Mouse (Mus musculus): Measurements from ENCODE around the gene Atg16l2.
A peak's percentile ranks its signal among the peaks of the same experiment; 100 is the strongest.

Atg16l2 gene

DNA sequence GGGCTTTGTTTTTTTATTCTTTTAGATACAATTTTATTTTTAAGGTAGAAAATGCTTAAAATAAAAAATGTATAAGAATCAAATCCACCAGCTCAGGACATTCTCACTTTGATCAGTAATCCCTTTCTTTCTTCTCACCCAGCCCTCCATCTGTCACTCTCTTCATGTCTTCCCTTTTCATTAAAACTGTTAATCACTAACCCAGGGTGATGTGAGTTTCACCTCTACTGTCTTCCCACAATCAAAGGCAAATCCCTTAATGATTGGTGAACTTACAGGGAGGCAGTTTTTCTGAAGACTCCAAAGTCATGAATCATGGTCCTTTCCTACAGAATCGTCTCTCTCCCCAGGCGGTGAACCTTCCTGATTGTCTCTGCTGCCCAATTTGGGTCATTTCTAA is 85.3 kb downstream of the Atg16l2 start:
- DNase-seq (ENCODE audit: low read depth) = no peak

- DNase-seq (ENCODE audit: low read depth) = peak; percentile 53
Observed at GRCm38 (mm10) chr7:101213515-101214263, 88.4 kb downstream of the Atg16l2 start.

Data from induced T-regulatory cell, adult 2 months (primary cell).